Mouse (Mus musculus): ENCODE results near the gene Fbxo5.

- TF ChIP-seq POLR2A (IDR thresholded peaks at IDR 0.05; ENCODE audit: low read depth, low read length): no peak
- no peak for TF ChIP-seq CTCF (IDR thresholded peaks at IDR 0.05; ENCODE audit: extremely low read depth, insufficient read length, insufficient replicate concordance, low read depth, low read length)
Measured at GRCm38 (mm10) chr10:5841369-5841768, 36.0 kb upstream of the Fbxo5 start.
